Mouse (Mus musculus) G1E (cell line): ENCODE measurements at regions not wholly inside any gene's neighbourhood (a gene's known extent, or its start where the extent isn't known, plus 50 kb on each side); places are given as distances from the start of the nearest gene placed in this dataset.

Source experiments
- CTCF ChIP-seq: IDR thresholded peaks from 2 replicates; pipeline ENCODE4 v1.5.1; 2012; ENCODE audit warnings: low read depth, low read length, inconsistent platforms, mixed read lengths
- GATA1 ChIP-seq: IDR thresholded peaks from 2 replicates; pipeline ENCODE4 v1.6.1; 2012; ENCODE audit warnings: borderline replicate concordance, low read length, inconsistent platforms, mixed read lengths

DNA sequence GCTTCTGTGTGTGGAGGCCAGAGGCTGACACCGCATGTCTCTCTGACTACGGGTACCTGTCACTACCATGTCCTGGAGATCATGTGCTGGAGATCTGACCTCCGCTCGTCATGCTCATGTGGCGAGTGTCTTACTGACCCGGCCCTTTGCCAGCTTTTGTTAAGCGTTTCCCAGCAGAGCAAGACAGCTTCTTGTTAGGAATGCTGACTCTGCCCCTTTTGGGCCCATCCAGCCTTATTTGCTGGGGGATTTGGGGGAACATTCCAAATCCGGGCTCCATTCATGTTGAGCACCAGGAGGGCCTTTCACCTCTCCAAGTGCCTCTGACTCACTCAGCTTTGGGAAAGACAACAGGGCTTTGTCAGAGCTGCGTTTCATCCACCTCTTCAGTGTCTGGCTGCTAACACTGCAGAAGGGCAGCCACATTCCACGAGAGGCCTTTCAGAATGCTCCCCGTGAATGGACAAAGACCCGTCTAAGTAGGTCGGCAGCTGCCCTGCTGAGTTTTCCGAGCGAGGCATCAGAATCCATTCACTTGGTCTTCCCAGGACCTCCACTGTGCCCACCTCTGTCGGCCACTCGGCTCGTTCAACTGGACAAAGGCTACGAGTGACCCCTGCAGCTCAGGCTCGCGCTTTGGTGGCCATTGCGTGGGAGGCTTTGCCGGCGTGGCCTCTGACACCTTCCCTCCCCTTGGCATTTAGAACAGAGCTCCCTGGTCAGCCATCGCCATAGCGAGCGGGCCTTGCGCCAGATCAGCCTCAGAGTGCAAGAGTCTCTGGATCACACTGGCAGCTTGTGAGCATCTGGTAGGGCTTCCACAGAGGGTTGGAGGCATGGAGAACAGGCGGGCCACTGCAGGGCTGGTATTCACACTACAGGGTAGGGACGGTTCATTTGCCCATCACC is 58.3 kb downstream of the Nxnl2 start:
- TF ChIP-seq CTCF (no peak), GATA1 (no peak)
